Mouse (Mus musculus): Measurements from ENCODE around the gene Mpzl2.
"Not testable (repeated sequence)": the region's sequence is repeated elsewhere in the genome, so short reads cannot be mapped to it uniquely, and the experiment has no call there.

Gene Mpzl2

DNA sequence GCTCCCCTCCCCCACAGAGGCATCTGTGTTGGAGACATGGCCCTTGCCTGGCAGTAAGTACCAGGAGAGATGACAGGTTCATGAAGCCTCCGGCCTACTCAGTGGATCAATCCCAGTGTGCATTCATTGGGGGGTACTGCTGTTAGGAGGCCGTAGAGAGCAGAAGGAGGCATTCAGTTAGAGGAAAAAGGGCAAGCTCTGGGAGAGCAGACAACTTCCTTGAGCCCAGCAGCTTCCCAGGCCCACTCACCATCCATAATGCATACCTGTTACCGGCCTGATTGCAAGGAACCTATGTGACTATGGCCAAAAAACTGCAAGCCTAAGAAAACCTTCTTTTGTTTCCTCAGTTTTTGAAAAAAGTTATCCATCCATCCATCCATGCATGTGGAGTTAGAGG lies 5.1 kb upstream of the Mpzl2 start:
- DNase-seq (ENCODE audit: low spot score in 2 of 2) = no peak

DNA sequence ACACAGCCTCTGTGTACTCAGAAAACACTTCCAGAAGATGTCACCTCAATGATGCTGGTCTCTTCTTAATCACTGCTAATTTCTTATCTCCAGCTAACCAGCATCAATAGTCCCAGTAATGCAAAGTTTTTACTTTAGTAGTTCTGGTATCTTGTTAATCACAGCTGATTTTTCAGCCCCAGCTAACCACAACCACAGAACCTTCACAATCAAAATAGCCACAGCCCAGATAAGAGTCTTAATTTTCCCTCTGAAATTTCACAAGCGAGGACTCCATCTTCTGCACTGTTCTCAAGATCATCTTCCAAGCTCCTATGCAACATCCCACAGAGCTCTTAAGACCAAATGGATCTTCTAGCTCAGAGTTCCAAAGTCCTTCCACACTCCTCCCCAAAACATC lies 1.8 kb upstream of the Mpzl2 start:
- DNase-seq (ENCODE audit: low spot score in 2 of 2) = not testable (repeated sequence)

DNA sequence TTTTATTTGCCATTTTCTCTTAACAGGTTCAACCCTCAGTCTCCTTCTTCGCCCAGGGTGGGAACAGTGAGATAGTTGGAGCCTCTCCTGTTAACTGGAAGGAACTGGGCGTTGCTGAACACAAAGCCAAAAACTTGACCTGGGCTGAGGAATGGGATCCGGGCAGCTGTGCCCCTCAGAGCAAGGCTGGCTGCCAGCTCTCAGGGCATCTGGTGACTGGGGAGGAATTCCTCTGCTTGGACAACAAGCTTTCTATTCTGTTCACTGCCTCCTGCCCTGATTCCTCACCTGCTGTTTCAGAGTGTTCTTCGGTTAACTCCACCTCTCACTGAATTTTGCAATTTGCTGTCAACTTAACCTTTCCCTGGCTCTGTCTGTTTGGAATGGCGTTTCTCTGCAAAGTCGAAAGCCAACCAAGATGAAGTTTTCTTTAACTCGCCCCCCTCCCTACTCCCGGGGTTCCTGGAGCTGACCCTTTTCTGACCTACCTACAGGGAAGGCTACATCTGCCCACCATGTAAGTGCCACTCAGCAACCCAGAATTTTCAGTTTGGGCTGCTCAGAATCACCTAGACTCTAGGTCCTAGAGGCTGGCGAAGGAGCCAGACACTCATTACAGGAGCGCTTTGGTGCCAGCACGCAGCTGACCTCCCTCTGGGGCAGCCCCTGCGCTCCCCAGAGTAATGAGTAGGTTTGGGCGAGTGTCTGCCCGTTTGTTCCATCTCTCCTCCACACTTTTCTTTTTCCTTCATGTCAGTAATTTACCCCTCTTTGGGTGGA lies 657 bp downstream of the Mpzl2 start:
- DNase-seq (ENCODE audit: low spot score in 2 of 2) = no peak

DNA sequence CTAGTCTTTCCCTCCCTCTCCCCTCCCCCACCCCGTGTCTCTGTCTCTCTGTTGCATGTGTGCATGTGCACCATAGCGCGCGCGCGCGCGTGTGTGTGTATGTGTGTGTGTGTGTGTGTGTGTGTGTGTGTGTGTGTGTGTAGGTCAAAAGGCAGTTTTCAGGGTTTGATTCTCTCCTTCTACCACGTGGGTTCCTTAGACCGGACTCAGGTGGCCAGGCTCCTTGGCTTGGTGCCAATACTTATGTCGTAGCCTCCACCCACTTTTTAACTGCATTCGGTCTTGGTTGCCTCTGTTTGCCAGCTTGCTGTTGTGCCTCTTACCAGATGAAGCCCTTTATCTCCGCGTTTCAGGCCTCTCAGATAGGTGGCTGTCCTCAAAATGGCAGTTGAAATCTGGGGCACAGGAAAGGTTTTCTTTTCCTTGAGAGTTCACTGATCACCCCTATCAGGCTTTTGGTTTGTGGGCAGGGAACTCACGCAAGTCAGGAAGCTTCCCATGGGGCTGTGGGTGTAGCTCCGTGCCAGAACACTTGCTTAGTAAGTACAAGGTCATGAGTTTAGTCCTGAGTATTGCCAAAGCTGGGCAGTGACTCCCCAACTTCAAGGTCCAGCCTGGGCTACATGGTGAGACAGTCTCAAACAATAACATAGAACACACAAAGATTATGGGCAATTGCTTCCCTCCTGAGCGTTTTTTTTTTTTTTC lies 1.7 kb downstream of the Mpzl2 start:
- no peak for DNase-seq (ENCODE audit: low spot score in 2 of 2)

DNA sequence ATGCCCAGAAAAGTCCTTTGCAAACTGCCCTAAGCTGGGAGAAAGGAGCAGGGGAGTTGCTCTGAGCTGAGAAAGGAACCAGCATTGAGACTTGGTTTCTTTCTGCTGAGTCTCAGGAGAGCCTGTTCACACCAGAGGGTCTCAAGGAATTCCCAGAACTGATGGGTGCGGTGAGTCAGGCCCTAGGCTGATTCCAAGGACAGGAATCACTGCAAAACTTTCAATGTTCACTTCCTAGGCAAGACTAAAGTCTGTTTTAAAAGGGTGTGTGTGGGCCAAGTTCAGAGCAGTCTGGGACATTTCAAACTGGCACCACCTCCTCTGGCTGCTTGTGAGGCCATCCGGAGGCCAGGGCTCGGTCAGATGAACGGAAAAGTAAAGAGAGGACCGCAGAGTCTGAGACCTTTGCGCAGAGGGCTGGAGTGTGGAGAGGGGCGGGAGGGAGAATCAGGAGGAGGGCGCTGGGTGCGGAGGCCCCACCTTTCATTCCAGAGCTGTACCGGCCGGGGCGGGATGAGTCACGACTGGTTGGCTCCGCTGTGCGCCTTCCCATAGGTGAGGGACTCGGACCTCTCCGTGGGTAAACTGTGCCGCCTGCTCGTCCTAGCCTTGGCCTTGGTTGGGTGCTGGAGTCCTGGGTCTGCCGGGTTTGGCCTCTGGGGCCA lies 2.6 kb downstream of the Mpzl2 start:
- peak; percentile 6 to 17 for DNase-seq (ENCODE audit: low spot score in 2 of 2)

DNA sequence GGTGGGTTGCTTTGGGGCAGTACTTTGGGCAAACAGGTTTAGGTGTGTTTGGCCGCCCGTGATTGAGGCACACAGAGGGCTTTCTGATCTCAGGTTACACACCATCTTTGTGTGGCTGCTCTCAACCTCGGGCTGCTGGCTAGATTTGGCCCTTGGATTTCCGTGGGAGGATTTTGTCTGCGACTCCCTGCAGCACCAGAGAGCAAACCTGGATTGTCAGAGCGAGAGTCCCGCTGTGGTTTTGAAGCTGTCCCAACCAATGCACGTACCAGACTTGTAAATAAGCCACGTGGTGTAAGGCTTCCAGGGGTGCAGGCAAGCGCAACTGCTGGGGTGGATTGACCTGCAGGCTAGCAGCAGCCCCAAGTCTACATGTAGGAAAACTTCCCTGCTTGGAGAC lies 3.3 kb downstream of the Mpzl2 start:
- DNase-seq (ENCODE audit: low spot score in 2 of 2) = no peak

DNA sequence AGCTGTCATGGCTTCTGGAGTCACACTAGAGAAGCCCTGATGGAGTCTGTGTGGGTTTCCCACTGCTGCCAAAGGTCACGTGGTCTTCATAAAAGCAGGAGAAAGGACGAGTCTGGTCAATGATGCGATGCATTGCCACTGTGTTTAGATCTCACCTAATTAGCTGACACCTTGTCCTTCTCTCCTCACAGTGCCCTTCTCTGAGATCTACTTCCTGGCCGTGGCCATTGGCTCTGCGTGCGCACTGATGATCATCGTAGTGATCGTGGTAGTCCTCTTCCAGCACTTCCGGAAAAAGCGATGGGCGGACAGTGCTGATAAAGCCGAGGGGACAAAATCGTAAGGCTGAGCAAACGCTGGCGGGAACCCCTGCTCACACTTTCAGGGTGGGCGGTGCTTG lies 7.4 kb downstream of the Mpzl2 start:
- DNase-seq (ENCODE audit: low spot score in 2 of 2) = no peak

DNA sequence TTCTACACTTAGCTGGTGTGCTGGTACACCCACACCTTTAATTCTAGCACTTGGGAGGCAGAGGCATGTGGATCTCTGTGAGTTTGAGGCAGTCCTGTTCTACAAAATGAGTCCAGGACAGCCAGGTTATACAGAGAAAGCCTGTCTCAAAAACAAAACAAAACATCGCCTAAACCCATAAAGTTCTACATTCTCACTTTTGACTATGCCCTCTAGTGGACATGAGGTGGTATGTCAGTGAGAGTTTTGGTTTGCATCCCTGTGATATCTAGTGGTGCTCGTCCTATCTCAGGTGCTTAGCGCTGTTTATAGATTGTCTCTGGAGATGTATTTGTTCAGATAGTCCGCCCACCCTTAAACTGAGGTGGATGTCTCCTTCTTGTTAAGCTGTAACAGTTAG lies 8.9 kb downstream of the Mpzl2 start:
- no peak for DNase-seq (ENCODE audit: low spot score in 2 of 2)

DNA sequence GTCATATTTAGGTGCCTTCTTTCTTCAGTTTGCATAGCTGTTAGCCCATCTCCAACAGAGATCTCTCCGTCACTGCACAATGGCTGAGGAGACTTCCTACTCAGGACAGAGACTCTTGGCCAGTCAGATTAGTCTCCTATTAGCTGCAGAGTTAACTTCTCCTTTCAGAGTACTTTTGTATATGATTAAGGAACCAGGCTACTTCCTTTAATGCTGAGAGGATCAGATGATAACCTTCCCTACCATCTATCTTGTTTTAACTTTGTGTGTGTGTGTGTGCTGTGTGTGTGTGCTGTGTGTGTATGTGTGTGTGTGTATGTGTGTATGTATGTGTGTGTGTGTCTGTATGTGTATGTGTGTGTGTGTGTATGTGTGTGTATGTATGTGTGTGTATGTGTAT lies 10.1 kb downstream of the Mpzl2 start:
- no peak for DNase-seq (ENCODE audit: low spot score in 2 of 2)

DNA sequence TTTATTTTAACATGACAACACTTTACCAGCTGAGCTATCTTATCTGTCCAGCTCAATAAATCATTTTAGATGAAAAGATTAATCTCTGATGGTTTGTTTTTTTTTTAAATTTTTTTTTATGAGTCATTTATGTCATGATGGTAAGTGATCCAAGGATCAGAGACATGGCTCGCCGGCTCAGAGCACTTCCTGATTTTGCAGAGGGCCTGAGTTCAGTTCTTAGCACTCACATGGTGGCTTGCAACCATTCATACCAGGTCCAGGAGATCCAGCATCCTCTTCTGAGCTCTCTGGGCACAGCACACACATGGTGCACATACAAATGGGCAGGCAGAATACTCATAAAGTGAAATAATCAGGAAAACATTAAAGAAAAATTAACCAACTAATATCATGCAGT lies 10.7 kb downstream of the Mpzl2 start:
- no peak for DNase-seq (ENCODE audit: low spot score in 2 of 2)

DNA sequence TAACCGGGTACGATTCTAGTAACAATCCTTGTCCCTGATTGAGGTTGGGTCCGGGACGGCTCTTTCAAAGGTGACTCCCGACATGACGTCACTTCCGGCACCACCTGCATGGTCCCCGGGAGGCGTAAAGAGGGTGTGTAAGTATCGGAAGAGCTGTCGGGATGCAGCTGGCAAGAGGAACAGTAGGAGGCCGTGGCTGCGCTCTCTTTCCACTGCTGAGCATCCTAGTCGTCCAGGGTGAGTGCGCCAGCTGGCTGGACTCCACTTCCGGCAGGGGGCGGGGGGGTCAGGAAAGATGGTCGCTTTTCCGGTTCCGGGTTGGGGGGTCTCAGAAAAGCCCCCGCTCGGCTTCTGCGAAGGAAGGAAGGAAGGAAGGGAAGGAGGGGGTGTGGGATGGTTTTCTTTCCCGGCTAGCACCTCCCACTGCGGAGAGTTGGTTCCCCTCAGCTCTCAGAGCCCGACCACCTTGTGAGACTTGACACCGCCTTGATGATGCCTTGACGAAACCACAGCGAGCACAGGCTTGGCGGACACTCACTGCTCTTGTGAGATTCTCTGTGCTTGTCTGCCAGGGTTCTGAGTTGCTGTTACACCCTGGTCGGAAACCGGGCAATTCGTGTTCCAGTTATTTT lies 15.6 kb downstream of the Mpzl2 start, which contains the start of gene Mpzl3:
Gene Mpzl3, plus strand, starts transcription at position 105 of the 632 bp plus-strand sequence.
- DNase-seq (ENCODE audit: low spot score in 2 of 2) = peak; percentile 64 to 73

DNA sequence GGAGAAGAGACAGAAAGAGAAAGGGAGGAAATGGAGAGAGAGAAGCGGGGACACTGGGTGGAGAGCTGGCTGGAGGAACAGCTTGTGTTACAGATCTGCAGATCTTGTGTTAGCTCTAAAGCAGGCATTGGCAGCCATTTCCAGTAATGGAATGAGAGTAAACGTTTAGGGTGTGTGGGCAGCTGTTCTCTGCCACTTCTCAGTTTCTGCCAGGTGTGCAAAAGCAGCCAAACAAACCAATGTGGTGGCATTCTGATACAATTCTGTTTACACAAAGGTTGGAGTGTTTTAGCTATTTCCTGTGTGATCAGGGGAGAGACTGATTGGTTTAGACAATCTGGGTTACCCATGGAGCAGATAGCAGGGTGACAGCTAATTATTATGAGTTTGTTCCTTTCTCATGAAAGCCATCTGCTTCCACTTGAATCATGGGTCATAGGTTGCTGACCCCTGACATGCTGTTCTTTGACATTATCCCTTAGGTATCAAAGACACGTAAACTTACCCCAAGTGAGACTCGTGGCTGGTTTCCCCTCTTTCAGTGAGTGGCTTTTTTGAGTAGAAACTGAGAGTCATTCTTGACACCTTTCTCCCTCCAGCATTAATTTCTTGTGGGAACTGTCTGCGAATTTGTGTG lies 18.8 kb downstream of the Mpzl2 start:
- no peak for DNase-seq (ENCODE audit: low spot score in 2 of 2)

DNA sequence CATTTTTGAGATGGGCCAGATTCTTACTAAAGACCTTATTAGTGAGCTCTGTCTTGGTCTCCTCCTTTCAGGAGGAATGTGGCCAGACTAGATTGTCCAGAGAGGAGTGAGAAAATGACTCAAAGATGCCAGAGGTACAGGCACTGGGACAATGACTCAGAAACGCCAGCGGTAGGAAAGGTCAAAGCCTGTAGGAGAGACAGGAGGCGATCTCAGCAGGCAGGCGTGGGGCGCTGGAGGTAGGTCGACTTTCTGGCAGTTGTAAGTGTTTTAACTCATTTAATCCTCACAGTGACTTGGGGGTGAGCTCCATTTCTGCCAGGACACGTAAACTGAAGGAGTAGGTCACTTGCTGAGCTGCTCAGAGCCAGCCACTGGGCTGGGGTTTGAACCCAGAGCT lies 20.6 kb downstream of the Mpzl2 start:
- DNase-seq (ENCODE audit: low spot score in 2 of 2) = no peak

DNA sequence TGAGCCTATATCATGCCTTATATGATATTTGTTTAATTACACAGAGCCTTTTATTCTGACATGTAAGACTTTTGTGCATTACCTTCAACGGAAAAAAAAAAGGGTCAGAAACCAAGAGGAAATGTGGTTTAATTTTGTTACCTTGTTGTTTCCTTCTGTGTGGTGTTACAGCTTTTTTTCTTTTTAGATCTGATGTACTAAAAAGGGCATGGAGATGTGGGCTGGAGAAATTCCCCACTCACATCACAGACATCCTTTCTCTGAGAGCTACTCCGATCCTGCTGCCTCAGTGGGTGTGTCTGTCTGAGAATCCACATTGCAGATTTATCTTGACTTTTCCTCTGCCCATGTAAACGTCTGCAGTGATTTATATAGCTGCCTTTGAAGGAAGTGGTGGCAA lies 23.1 kb downstream of the Mpzl2 start:
- no peak for DNase-seq (ENCODE audit: low spot score in 2 of 2)

DNA sequence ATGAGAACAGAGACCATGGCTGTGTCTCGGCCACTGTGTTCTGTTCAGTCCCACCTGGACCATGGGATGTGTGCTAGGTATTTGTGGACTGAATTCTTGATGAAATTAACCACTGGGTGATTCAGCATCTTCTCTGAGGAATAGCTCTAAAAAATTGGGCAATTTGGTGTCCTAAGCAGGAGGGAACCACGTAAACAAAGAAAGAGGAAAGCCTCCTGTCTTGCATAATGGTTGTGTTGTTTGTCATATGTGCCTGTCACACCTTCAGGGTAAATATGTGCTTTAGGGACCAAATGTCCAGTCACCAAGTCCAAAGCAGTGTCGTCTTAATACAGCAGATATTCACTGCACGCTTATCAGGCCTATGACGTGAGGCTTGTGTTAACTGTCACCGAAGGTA lies 24.8 kb downstream of the Mpzl2 start:
- no peak for DNase-seq (ENCODE audit: low spot score in 2 of 2)

DNA sequence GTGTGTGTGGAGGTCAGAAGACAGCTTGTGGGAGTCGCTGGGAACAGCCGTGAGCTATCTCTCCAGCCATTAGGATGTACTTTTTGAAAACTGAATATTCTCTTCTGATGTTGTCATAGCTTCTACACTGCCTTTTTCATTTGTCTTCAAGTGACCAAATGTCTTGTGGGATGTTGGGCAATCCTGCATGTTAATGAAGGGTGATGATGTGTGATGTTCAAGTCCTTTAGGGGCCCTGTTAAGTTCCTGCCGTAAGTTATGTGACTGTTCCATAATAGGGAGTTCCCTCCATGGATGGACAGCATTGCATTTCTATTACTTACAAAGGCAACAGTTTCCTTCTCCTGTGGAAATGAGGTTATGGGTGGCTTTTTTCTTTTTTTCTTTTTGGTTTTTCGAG lies 27.1 kb downstream of the Mpzl2 start:
- no peak for DNase-seq (ENCODE audit: low spot score in 2 of 2)

DNA sequence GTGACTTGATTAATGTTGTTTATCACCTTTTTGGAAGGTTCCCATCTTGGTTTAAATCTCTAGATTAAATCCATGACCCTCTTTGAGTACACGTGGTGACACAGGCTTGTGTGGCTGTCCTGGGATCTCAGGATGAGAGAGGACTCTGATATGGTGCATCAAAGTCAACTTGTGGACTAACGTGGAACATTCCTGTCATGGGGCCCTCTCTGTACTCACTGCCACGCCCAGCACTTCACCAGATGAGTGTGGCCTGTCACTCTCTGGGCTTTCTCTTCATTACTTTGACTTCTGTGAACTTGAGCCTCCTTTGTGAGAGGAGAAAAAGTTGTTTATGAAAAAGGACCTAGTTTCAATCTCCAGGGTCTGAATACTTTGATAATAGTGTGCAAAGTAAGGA lies 32.2 kb downstream of the Mpzl2 start:
- no peak for DNase-seq (ENCODE audit: low spot score in 2 of 2)

DNA sequence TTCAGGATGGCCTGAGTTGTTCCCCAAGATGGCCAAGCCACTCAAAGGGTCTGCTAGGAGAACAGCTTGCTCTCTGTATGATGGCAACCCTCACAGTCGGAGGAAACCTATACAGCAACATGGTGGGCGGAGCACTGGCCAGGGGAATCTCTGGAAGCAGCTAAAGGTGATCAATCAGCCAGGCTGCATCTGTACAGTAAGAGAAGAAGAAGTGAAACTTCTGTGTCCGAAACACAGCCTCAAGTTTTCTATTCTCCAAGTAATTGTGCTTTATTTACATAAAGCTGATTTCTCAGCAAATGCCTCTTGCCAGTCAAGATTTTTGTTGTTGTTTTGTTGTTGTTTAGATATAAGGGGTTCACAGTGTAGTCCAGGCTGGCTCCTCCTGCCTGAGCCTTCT lies 38.3 kb downstream of the Mpzl2 start:
- no peak for DNase-seq (ENCODE audit: low spot score in 2 of 2)

DNA sequence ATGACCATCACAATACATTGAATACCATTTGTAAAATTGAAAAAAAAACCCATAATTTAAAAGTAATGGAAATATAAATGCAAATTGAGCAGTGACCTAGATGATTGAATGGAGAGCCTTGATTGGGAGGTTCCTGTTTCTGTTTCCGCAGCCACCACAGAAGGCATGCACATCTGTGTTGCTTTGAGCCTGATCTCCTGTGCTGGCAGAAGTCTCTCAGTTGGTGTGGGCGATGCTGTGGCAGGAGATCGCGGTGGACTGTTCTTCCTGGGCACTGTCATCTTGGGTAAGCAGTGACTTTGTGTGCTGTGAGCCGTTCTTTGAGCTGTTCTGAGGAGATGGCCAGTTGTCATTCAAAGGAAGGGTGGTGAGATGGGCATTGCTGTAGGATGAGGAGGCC lies 39.4 kb downstream of the Mpzl2 start, which contains the start of gene Jaml:
Gene Jaml, plus strand, starts transcription at position 173 of the 400 bp plus-strand sequence.
- no peak for DNase-seq (ENCODE audit: low spot score in 2 of 2)

DNA sequence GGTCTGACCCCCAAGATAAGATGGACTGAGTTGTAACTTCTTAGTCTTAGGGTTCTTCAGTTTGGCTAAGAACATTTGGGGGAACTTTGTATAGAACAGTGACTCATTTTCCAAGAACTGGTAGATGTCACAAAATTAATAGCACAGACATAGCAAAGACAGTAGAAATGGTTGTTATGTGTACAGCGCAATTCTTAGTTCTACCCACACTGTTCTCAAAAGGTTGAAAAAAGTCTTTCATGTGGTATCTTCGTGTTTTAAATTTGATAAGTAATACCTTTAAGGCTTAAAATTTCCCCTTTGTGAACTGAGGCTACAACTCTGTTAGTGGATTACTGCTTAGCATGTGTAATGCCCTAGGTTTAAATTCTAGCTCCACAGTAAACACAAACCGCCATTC lies 43.5 kb downstream of the Mpzl2 start:
- DNase-seq (ENCODE audit: low spot score in 2 of 2) = no peak

DNA sequence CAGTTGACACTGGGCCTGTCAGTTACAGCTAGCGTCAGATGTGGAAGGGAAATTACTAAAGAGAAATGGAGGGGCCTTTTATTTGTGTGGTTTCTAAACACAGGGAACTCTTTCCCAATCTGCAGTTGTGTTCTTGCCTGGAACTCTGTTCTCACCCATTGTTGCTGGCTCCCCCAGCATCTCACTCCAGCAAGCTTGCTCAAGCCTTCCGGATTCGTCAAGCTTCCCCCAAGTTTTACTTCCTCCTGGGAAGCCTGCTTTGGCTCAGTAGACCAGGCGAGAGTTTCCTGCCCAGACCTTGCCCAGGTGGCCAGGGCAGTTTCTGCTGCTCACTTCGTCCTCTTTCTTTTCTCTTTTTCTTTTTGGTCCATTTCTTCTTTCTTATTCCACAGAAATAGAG lies 45.0 kb downstream of the Mpzl2 start:
- peak in 1 of 2 experiments; percentile 21 for DNase-seq (ENCODE audit: low spot score in 2 of 2)
